21 mouse cellular contexts compared by ENCODE assay signal in genomic region chr16:76337351-76337750, GRCm38 (mm10). TPM values are rescaled to one million over a fixed set of nuclear protein-coding genes. Genes with fewer than 3 reads are reported as not detected.
DNase-seq lines count a peak whose midpoint lies in the region; ATAC-seq and TF ChIP-seq lines count a peak whose summit lies in the region.
"Had no signal": no experiment of that assay in that cellular context is flagged by ENCODE, and none has a peak within 500 bp of the region (broad histone marks: within the 10 kb centered on the region; RNA-seq: fewer than 3 reads in every experiment).

No protein-coding gene starts in this region.

- 0 out of 2 replicates have a peak, but pooled peaks have one; percentile 15 for ATAC-seq in frontal cortex, adult (ENCODE audit: low TSS enrichment)
- ATAC-seq in kidney, embryonic 14.5 days (ENCODE audit: low FRiP score, low TSS enrichment), result no peak
- peak; percentile 35 for ATAC-seq in CD4-positive, CD25-positive, alpha-beta regulatory T cell, adult 4 months
- ATAC-seq: forebrain, embryonic 14.5 days; forebrain, embryonic 16.5 days had no signal

- H3K27ac ChIP-seq in kidney, embryonic 14.5 days (ENCODE audit: low read depth, low read length), result no peak overlapping the region
- H3K27ac ChIP-seq in small intestine, adult 2 months (ENCODE audit: insufficient read depth, low read depth, low read length), result peak overlapping the region; percentile 34; the same call in 1 of the 2 replicates
- H3K27ac ChIP-seq: embryonic facial prominence, embryonic 10.5 days; embryonic facial prominence, embryonic 12.5 days; forebrain, embryonic 12.5 days had no signal

- peaks cover 10% of the 10 kb centered on the region for H3K4me1 ChIP-seq in kidney, embryonic 14.5 days (ENCODE audit: control insufficient read depth, insufficient read depth, low read length)
- peaks cover 18% of the 10 kb centered on the region; the same call in 1 of the 2 replicates for H3K4me1 ChIP-seq in small intestine, adult 2 months (ENCODE audit: control insufficient read depth, insufficient read depth, insufficient read length, low read length)
- H3K4me1 ChIP-seq: embryonic facial prominence, embryonic 12.5 days had no signal

- H3K4me3 ChIP-seq in kidney, embryonic 14.5 days (ENCODE audit: low read length), result no peak overlapping the region
- no peak overlapping the region for H3K4me3 ChIP-seq in small intestine, adult 2 months (ENCODE audit: low read depth, low read length)
- H3K4me3 ChIP-seq: embryonic facial prominence, embryonic 10.5 days; embryonic facial prominence, embryonic 12.5 days; forebrain, embryonic 12.5 days had no signal

- TF ChIP-seq POLR2A in small intestine, adult 2 months (IDR thresholded peaks at IDR 0.05; ENCODE audit: low read depth, low read length), result no peak

- no peak for TF ChIP-seq CTCF in small intestine, adult 2 months (IDR thresholded peaks at IDR 0.05; ENCODE audit: extremely low read depth, insufficient read length, insufficient replicate concordance, low read depth, low read length)

- 85% methylated on average over 7 of the region's 7 CpGs for WGBS in kidney, embryonic 14.5 days
- 81% methylated on average over 7 of the region's 7 CpGs for WGBS in small intestine, adult 2 months

- H3K36me3 ChIP-seq in kidney, embryonic 14.5 days (ENCODE audit: control insufficient read depth, insufficient read depth, low read length), result 0 out of 2 replicates have a peak, but pooled peaks cover 5% of the 10 kb centered on the region
- H3K36me3 ChIP-seq in small intestine, adult 2 months (ENCODE audit: control insufficient read depth, insufficient read depth, low read length), result peaks cover 10% of the 10 kb centered on the region; the same call in 1 of the 2 replicates
- H3K36me3 ChIP-seq: forebrain, embryonic 12.5 days had no signal

- no peak overlapping the region for H3K4me2 ChIP-seq in kidney, embryonic 14.5 days (replicated peaks; ENCODE audit: low read depth, low read length)
- H3K4me2 ChIP-seq: embryonic facial prominence, embryonic 12.5 days; forebrain, embryonic 12.5 days had no signal

- DNase-seq in frontal cortex, postnatal 25 days (ENCODE audit: low spot score in 2 of 2), result no peak
- peak; percentile 1 for DNase-seq in kidney, postnatal 10 days
- no peak for DNase-seq in cerebellum, adult 11-12 months
- no peak for DNase-seq in gastrocnemius, adult 8-10 months (ENCODE audit: low spot score in 2 of 2)
- DNase-seq: adrenal gland, adult 2 months; adrenal gland, postnatal 10 days; adrenal gland, postnatal 25 days; cerebellum, adult 11 months; cerebellum, adult 2 months; cerebellum, adult 9-10 months; cerebellum, postnatal 10 days; cerebellum, postnatal 25 days had no signal

- no peaks in the 10 kb centered on the region for H3K9me3 ChIP-seq in kidney, embryonic 14.5 days (ENCODE audit: control insufficient read depth, low read length)
- H3K9me3 ChIP-seq: embryonic facial prominence, embryonic 12.5 days; forebrain, embryonic 12.5 days had no signal

- H3K9ac ChIP-seq in kidney, embryonic 14.5 days (ENCODE audit: low read depth, low read length), result no peak overlapping the region
- H3K9ac ChIP-seq: embryonic facial prominence, embryonic 12.5 days; forebrain, embryonic 12.5 days had no signal

- no peaks in the 10 kb centered on the region for H3K27me3 ChIP-seq in kidney, embryonic 14.5 days (ENCODE audit: control insufficient read depth, insufficient read depth, low read length)
- no peaks in the 10 kb centered on the region for H3K27me3 ChIP-seq in small intestine, adult 2 months (ENCODE audit: control insufficient read depth, insufficient read depth, low read length)
- H3K27me3 ChIP-seq: embryonic facial prominence, embryonic 12.5 days; forebrain, embryonic 12.5 days had no signal

RNA-seq across cellular contexts. Expression of gene Nrip1, which starts 36.3 kb away (rescaled TPM):
- polyA plus RNA-seq in kidney, embryonic 14.5 days (2014; fragmentation: Nextera tagmentation; extraction: Ambion mirVana), result 36.9 and 56.8 TPM in 2 replicates
- 10 to 100 TPM; 42.3 to 52.8 TPM for polyA plus RNA-seq in CD4-positive, CD25-positive, alpha-beta regulatory T cell, adult 4 months (2017; shearing (Covaris generic))
- 7.2 and 18.6 TPM in 2 replicates for polyA plus RNA-seq in small intestine, adult 2 months (2012; rRNA removed)
- total RNA-seq in gastrocnemius, adult 8-10 months (2022), result 10 to 100 TPM; 35.9 to 51.9 (median 37.8) TPM
